Mouse (Mus musculus): ENCODE measurements around the gene Ndufa4. TPM values are rescaled to one million over a fixed set of nuclear protein-coding genes. Genes with fewer than 3 reads are reported as not detected.
"Not testable (repeated sequence)": the region's sequence is repeated elsewhere in the genome, so short reads cannot be mapped to it uniquely, and the experiment has no call there.

Gene Ndufa4
- total and polyA plus RNA-seq, 3 experiments, result 472 to 499 TPM; not detected in 1

DNA sequence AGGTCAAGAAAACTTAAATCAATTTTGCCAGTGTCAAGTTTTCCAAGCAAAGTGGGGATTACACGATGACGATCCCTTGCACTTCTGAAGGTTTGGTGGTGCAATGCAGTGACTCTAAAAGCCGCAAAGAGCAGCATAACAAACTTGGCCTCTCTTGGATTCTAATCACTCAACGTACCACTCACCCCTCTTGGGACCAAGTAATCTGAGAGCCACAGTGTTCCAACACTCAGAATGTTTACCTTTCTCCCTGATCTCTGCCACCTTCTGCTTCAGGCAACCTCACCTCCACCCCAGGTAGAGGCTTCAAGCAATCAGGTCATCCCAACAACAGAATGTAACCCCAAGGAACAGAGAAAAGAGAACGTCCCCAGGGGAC is 418 bp downstream of the Ndufa4 start:
- TF ChIP-seq CHD1 (IDR thresholded peaks at IDR 0.05; ENCODE audit: low read depth, low read length) (no peak), POLR2AphosphoS5 (IDR thresholded peaks at IDR 0.05; ENCODE audit: borderline replicate concordance, low read depth, low read length) (no peak), POLR2A (IDR thresholded peaks at IDR 0.05; ENCODE audit: control insufficient read depth in 1 of 2, insufficient read depth in 1 of 2, low read depth in 1 of 2, low read length in 2 of 2, poor library complexity in 1 of 2) (no peak), MYB (IDR thresholded peaks at IDR 0.05; ENCODE audit: low read depth, low read length) (no peak), EP300 (IDR thresholded peaks at IDR 0.05; ENCODE audit: low read depth in 1 of 2, low read length in 2 of 2) (no peak), GATA1 (IDR thresholded peaks at IDR 0.05; ENCODE audit: low read depth, low read length) (no peak), ZC3H11A (IDR thresholded peaks at IDR 0.05; ENCODE audit: low read depth, low read length) (no peak), TCF12 (IDR thresholded peaks at IDR 0.05; ENCODE audit: low read depth, low read length) (no peak), POLR2AphosphoS2 (IDR thresholded peaks at IDR 0.05; ENCODE audit: low read length) (no peak)
- no peaks in the 10 kb centered on the region for H3K27me3 ChIP-seq (ENCODE audit: control insufficient read depth in 1 of 2, insufficient read depth in 2 of 2, low read length in 2 of 2)
- H3K9ac ChIP-seq (ENCODE audit: control insufficient read depth, low read depth, low read length, poor library complexity, severe bottlenecking), result peak overlapping the region; percentile 89

DNA sequence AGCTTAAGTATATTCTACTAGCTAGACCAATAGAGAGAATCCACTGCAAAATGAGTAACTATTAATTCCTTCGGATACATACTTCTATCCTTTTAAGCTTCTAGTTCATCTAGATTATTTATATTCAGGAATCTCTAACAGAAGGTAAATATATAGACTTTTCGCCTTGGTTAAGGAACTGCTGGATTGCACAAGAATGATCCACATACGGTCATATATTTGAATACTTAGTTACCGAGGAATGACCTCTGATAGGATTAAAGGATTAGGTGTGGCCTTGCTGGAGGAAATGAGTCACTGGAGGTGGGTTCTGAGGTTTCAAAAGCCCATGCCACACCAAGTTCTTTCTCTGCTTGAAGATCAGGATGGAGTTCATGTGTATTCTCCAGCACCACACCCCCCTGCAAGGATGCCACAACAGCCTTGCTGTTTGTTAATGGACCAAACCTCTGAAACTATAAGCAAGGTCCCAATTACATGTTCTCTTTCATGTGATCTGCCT is 6.4 kb downstream of the Ndufa4 start:
- no peaks in the 10 kb centered on the region for H3K9me3 ChIP-seq (replicated peaks; ENCODE audit: insufficient read depth, low read length)
- peaks cover 0 to 7% of the 10 kb centered on the region in 2 experiments; a peak in 2 of 4 replicates for H3K4me1 ChIP-seq (ENCODE audit: control insufficient read depth in 1 of 2, insufficient read depth in 2 of 2, low read length in 2 of 2)
- no peak overlapping the region for H3K27ac ChIP-seq (ENCODE audit: control insufficient read depth, low read depth, low read length)
- TF ChIP-seq GATA1 (IDR thresholded peaks at IDR 0.05; ENCODE audit: low read depth, low read length) (no peak), POLR2A (IDR thresholded peaks at IDR 0.05; ENCODE audit: control insufficient read depth in 1 of 2, insufficient read depth in 1 of 2, low read depth in 1 of 2, low read length in 2 of 2, poor library complexity in 1 of 2) (no peak), ZMIZ1 (IDR thresholded peaks at IDR 0.05; ENCODE audit: low read depth, low read length) (no peak)
- peaks cover 17% of the 10 kb centered on the region for H3K79me2 ChIP-seq (ENCODE audit: control insufficient read depth, insufficient read depth, low read length, poor library complexity)
- H3K9ac ChIP-seq (ENCODE audit: control insufficient read depth, low read depth, low read length, poor library complexity, severe bottlenecking), result no peak overlapping the region
- peaks cover 25 to 33% of the 10 kb centered on the region in 2 experiments for H3K36me3 ChIP-seq (ENCODE audit: control insufficient read depth in 1 of 2, insufficient read depth in 2 of 2, low read length in 2 of 2)
- H3K27me3 ChIP-seq (ENCODE audit: control insufficient read depth in 1 of 2, insufficient read depth in 2 of 2, low read length in 2 of 2), result no peaks in the 10 kb centered on the region
- no peak for DNase-seq (ENCODE audit: low read depth, low spot score)
- no peak overlapping the region for H3K4me3 ChIP-seq (ENCODE audit: control insufficient read depth in 1 of 2, insufficient read depth in 1 of 2, low read depth in 2 of 2, low read length in 2 of 2)

More for the DNA sequence above, 418 bp downstream of the Ndufa4 start:
- no peak for DNase-seq (ENCODE audit: low read depth, low spot score)
- Histone ChIP-seq H3K9me3 (replicated peaks; ENCODE audit: insufficient read depth, low read length) (no peaks in the 10 kb centered on the region), H3K27ac (ENCODE audit: control insufficient read depth, low read depth, low read length) (peak overlapping the region; percentile 75), H3K4me3 (ENCODE audit: control insufficient read depth in 1 of 2, insufficient read depth in 1 of 2, low read depth in 2 of 2, low read length in 2 of 2) (peak overlapping the region; percentile 78 to 87), H3K4me1 (ENCODE audit: control insufficient read depth in 1 of 2, insufficient read depth in 2 of 2, low read length in 2 of 2) (peaks cover 3 to 12% of the 10 kb centered on the region in 2 experiments; a peak in 2 of 4 replicates), H3K79me2 (ENCODE audit: control insufficient read depth, insufficient read depth, low read length, poor library complexity) (peaks cover 30% of the 10 kb centered on the region), H3K36me3 (ENCODE audit: control insufficient read depth in 1 of 2, insufficient read depth in 2 of 2, low read length in 2 of 2) (peaks cover 14 to 39% of the 10 kb centered on the region in 2 experiments)

DNA sequence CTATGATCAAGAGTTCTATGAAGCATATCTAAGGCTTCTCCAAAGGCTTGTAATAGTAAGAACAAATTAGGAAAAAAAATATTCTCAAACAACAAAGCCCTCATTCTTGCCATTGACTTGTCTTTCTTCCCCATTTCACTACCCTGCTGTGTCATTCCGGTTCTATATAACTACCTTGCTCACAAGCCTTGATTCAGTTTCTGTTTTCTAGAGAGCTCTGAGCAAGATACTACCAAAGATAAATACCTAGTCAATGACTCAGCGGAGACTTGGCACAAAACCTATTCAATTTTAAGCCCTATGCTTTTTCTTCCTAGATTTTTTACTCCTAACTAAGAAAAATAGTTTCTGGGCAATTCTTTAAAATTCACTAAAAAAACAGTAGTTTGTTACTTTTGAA is 31.9 kb downstream of the Ndufa4 start:
- not testable (repeated sequence) for DNase-seq (ENCODE audit: low read depth, low spot score); H3K4me3 ChIP-seq (ENCODE audit: control insufficient read depth in 1 of 2, insufficient read depth in 1 of 2, low read depth in 2 of 2, low read length in 2 of 2)

More for the DNA sequence above, 31.9 kb downstream of the Ndufa4 start:
- not testable (repeated sequence) for H3K79me2 ChIP-seq (ENCODE audit: control insufficient read depth, insufficient read depth, low read length, poor library complexity); H3K4me1 ChIP-seq (ENCODE audit: control insufficient read depth in 1 of 2, insufficient read depth in 2 of 2, low read length in 2 of 2); H3K9me3 ChIP-seq (replicated peaks; ENCODE audit: insufficient read depth, low read length); H3K27me3 ChIP-seq (ENCODE audit: control insufficient read depth in 1 of 2, insufficient read depth in 2 of 2, low read length in 2 of 2); H3K27ac ChIP-seq (ENCODE audit: control insufficient read depth, low read depth, low read length); H3K36me3 ChIP-seq (ENCODE audit: control insufficient read depth in 1 of 2, insufficient read depth in 2 of 2, low read length in 2 of 2); H3K9ac ChIP-seq (ENCODE audit: control insufficient read depth, low read depth, low read length, poor library complexity, severe bottlenecking)

Other genes with a start within 250 kb of the Ndufa4 start
- 23.1 and 25.7 TPM in 2 replicates for gene Phf14, start 312 bp upstream of the Ndufa4 start, total RNA-seq (2012; rRNA removed)
- 10 to 100 TPM; 29.6 to 58.7 TPM for gene Phf14, start 312 bp upstream of the Ndufa4 start, polyA plus RNA-seq (2012; ENCODE audit: insufficient read depth in 1 of 2, insufficient read length in 2 of 2, low read depth in 1 of 2, low replicate concordance in 2 of 2, missing spikeins in 1 of 2)